Mouse (Mus musculus): ENCODE results near the gene Ankrd35.

GRCm38 (mm10) chr3:96675690-96676089 is 5.8 kb downstream of the Ankrd35 start:
- TF ChIP-seq CTCF (IDR thresholded peaks at IDR 0.05; ENCODE audit: control insufficient read depth, insufficient read depth, low read length) (no peak), POLR2A (IDR thresholded peaks at IDR 0.05; ENCODE audit: borderline replicate concordance, control insufficient read depth, low read depth, low read length) (no peak)

Data from bone marrow, adult 2 months (tissue).